Mouse (Mus musculus) T-helper 17 cell (primary cell): Measurements from ENCODE around the gene Tmem178b.

Source experiments
- in situ Hi-C, 2 experiments: fragments of 300-600 bp; cut with MboI, MseI; formaldehyde crosslinking; loops; 1 replicate in 1 of 2; 2 replicates in 1 of 2; pipeline ENCODE4 v1.15.1; 2025; ENCODE audit warnings: high pct_unique_total_duplicates in 2 of 2

Gene Tmem178b

DNA sequence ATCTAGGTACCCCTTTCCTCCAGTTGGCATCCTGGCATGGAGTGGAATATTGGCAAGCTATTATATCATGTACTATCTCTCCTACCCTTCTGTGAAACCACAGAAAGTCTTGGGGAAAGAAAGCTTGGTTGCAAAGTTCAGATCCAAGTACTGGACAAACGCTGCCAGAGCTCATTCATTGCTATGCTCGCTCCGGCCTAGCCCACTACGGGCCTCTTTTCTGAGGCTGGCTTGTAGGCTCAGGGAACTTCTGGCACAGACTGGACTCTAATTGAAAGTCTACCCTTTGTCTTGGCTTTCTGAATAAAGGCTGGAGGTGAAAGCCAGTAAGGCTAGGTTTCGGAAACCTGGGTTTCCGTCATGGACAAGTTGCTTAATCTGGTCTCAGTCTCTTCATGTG is 44.7 kb downstream of the Tmem178b start:
- in situ Hi-C loops, result no loop called here

GRCm38 (mm10) chr6:39919011-39919709 is 46.1 kb downstream of the Tmem178b start:
- in situ Hi-C loops, result no loop called here

DNA sequence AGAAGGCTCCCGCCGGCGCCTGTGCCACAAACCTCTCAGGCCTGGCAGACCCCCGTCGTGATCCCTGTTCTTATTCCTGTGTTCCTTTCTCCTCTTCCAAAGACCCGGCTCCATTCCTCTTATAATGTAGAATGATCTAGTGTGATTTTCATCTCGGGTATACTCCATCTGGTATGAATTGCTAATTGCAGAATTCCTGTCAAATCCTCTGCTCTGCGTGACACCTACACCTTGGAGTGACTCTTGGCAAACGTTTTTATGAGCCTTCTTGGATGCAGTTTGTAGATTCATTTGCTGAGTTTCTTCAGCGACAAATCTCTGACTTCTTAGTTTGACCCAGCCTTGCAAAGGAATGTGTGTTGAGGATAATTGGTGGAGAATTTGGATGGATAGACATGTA is 53.4 kb downstream of the Tmem178b start:
- in situ Hi-C loops, result no loop called here

DNA sequence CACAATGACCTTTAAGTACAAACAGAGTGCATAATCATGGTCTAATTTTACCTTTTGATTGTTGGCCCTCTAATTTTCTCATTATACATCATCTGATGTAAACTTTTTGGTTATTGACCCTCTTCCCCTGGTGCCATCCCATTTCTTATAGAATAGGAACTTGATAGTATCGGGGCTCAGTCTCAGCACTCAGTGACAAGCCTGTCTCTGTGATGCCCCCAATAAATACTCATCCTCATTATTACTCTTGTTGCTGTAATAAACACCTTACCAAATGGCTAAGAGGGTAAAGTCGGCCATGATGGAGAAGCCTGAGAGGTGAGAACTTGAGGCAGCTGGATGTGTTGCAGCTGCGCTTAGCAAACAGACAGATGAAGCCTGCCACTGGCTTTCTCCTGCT is 63.5 kb downstream of the Tmem178b start:
- in situ Hi-C loops, result no loop called here

GRCm38 (mm10) chr6:39940920-39941319 is 67.8 kb downstream of the Tmem178b start:
- in situ Hi-C loops, result no loop called here

DNA sequence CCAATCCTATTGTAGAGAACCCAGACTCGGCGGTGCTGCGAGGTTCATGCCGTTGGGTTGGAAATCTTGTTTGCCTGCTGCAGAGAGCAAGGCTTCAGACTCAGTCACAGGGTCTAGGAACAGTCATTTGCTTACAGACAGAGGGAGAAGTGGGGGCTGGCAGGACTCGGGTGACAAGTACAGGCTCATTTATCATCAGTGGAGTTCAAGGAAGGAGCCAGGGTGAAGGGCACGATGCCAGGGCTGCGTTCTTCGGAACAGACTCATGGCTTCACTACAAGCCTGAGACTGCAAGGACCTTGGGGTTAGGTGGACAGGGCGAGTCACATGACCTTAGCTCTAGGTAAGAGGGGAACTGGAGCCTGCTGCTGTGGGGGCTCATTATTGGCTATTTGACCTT is 71.8 kb downstream of the Tmem178b start:
- in situ Hi-C loops, result no loop called here

DNA sequence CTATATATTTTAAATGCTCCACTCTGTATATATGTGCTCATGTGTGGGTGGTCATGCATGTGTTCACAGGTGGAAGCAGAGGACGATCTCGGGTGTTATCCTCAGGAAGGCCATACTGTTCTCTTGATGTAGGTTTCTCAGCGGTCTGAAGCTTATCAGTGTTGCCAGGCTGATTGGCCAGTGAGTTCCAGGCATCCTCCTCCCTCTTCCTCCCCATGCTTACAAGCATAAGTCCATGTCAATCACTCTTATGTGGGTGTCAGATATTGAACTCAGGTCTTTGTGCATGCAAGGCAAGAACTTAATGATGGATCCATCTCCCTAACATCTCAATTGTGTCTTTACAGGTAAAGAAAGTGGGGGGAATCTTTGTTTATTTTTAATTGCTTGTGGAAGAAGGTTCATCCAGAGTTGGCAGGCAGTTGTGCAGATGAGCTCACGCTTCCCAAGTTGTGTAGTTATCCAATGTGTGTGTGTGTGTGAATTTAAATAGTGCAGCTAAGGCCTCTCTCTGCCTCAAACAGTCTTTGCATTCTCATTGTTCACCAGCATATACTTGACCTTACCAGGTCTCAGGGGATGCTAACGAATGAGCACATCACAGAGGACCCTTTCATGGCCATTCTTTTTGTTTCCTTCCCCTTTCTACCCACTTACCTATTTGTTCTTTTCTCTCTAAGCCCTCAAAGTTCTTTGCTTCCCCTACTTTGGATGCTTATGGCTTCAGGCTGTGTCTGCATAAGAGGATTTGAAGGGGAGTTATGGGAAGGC is 72.8 kb downstream of the Tmem178b start:
- in situ Hi-C loops, result no loop called here

DNA sequence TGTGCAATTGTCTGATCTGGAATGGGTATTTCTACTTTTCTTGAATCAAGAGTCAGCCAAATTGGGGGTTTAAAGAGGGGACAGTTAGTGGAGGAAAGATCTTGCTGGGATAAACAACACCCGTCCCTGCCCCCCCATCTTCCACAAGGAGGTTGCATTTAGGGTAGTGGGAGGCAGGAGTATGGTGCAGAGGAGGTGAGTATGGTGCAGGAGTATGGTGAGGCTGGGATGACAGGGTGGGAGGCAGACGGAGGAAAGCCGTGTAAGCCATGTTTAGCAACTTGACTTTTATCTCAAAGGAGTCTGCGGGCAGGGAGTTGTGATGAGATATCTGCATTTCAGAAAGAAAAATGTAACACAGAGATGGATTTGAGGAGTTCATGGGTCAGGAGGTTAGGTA is 73.5 kb downstream of the Tmem178b start:
- in situ Hi-C loops, result no loop called here

GRCm38 (mm10) chr6:39953951-39954350 is 80.9 kb downstream of the Tmem178b start:
- in situ Hi-C loops, result no loop called here

DNA sequence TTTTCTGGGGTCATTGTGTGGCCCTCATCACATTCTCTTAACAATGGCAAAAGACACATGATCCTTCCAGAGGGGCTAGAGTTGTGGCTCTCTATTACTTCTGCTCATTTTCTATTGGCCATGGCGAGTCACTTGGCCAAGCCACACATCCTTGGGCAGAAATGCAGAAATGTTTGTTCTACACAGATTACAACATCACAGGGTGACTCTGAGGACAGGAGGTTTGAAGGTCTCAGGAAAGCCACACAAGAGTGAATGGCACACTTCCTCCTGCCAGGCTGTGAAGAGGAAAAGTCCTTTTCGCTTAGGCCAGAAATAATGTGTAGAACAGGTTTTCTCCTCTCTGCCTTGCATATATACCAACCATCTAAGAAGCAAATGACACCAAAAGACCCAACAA is 82.1 kb downstream of the Tmem178b start:
- in situ Hi-C loops, result no loop called here

DNA sequence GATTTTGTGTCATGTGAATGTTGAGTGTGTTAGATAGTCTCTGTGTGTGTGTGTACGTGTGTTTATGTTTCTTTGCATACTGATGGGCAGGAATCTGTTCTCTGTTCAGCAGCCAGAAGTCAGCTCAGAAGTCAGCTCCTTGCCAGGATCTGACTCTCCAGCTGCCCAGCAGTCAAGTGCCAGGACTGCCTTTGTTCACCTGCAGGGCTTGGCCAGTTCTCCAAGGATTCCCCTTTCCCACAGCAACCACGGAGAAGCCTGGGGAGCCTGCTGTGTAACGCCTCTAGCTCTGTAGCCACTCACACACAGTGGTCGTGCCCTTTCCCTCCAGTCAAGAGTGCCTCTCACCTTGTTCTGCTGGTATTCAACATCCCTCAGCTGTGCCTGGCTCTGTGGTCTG is 91.5 kb downstream of the Tmem178b start:
- in situ Hi-C loops, result no loop called here

DNA sequence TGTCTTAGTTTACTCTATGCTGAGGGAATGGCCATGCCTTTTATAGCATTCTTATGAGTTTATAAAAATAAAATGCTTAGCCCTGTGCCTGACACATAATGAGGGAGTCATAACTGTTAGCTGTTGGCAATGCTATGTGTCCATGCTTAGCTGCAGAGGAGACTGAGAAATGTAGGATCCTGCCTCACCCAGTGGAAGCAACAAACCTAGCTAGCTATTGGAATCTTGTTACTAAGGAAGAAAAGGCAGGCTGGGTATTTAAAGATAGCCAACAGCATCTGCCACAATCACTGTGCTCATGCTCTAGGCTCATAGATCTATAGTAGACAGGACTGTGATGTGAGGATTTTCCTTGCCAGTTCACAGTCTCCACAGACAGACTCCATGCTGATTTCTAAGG is 97.2 kb downstream of the Tmem178b start:
- in situ Hi-C loops, result no loop called here

GRCm38 (mm10) chr6:39978942-39979341 is 105.9 kb downstream of the Tmem178b start:
- in situ Hi-C loops, result loop anchor here in 1 of 2 experiments (5.0 kb wide), 1 partner anchor 87 kb away; no protein-coding TSS in a partner anchor

DNA sequence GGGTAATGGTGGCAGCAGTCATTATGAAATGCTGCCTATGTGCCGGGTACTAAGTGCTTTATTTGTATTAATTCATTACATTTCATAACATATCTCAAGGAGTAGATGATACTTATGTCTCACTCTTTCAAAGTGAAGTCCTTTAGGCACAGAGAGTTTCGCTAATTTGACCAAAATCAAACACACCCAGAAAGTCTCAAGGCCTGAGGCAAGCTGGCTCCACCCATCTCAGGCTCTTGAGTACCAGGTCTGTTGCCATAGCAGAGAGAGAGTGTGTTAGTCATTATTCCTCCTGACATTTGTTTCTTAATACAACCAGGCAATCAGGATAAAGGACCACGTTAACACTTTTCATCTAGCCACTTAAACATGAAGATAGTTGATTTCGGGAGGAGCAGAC is 117.7 kb downstream of the Tmem178b start:
- in situ Hi-C loops, result no loop called here

DNA sequence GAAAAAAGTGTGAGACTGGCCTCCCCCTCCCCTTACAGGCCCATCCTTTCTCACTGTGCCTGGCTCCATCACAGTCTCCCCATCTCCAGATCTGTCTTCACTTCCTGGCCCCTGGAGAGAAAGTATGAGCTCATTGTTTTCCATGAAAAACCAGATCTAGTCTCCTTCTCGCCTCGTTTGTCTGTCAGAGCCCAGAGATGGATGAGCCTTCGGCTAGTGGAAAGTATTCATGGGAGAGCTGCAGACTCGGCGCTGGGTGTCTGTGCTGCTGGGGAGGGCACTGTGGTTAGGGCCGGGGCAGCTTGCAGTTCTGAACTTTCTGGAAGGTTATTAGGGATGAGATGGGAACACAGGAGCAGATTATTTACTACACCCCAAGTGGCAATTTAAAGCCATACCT is 118.9 kb downstream of the Tmem178b start:
- in situ Hi-C loops, result no loop called here

GRCm38 (mm10) chr6:40006006-40006765 is 133.1 kb downstream of the Tmem178b start:
- in situ Hi-C loops, result no loop called here

- in situ Hi-C loops, result no loop called here
Measured at GRCm38 (mm10) chr6:40008166-40008907, 135.3 kb downstream of the Tmem178b start.

GRCm38 (mm10) chr6:40009718-40010117 is 136.6 kb downstream of the Tmem178b start:
- in situ Hi-C loops, result no loop called here

GRCm38 (mm10) chr6:40011066-40011465 is 138.0 kb downstream of the Tmem178b start:
- in situ Hi-C loops, result no loop called here

DNA sequence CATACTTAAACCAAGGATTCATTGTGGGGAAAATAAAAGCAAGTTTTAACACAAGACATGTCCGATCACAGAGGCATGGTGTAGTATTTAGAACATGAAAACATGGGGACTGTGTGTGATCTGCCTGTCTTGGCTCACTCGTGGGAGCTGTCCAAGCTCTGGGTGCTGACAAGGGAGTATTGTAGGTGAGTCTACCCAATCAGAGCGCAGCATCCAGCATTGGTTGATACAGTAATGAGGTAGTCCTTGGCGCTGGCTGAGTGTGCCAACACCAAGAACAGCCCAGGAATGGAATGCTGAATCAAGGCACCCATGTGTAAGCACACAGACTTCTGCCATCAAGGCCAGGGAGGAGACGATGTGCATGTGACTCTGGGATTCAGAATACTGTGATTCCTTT is 138.5 kb downstream of the Tmem178b start:
- in situ Hi-C loops, result no loop called here

GRCm38 (mm10) chr6:40013407-40013806 is 140.3 kb downstream of the Tmem178b start:
- in situ Hi-C loops, result no loop called here

DNA sequence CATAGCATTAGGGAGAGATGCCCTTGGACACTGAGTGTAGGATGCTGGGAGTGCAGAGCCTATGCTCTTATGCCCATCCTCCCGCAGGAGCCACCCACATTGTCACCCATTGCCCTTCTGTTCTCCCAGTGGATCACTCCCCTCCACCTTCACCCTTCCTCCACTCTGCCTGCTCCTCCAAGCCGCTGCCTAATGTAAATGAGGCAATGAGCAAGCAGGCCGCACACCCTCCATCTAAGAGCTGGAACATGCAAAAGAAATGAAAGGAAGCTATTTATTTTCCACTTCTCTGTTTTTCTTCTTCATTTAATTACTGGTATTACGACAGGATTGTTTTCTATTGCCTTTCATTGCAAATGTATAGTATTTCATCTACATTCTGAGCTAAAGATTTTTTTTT is 142.1 kb downstream of the Tmem178b start:
- in situ Hi-C loops, result no loop called here
